Mouse (Mus musculus): ENCODE results near the gene Gm20835. TPM values are rescaled to one million over a fixed set of nuclear protein-coding genes. Genes with fewer than 3 reads are reported as not detected.
"Not testable (repeated sequence)": the region's sequence is repeated elsewhere in the genome, so short reads cannot be mapped to it uniquely, and the experiment has no call there.

Gm20835 gene
- polyA plus RNA-seq (2015; fragmentation: Nextera tagmentation; extraction: Ambion mirVana) = not detected in 2 replicates

- H3K9me3 ChIP-seq (ENCODE audit: control insufficient read depth, low read length); H3K4me3 ChIP-seq (ENCODE audit: low read length); ATAC-seq (ENCODE audit: low read depth); H3K4me2 ChIP-seq (ENCODE audit: low read depth, low read length); H3K27ac ChIP-seq (ENCODE audit: low read length); H3K36me3 ChIP-seq (ENCODE audit: control insufficient read depth, insufficient read depth, low read length); H3K4me1 ChIP-seq (replicated peaks; ENCODE audit: control insufficient read depth, insufficient read depth, low read length); H3K9ac ChIP-seq (ENCODE audit: low read length); H3K27me3 ChIP-seq (ENCODE audit: control insufficient read depth, insufficient read depth, low read depth, low read length): not testable (repeated sequence)
- WGBS = no CpG with 5 or more reads among the region's 6 CpGs
Measured at GRCm38 (mm10) chrY:36735190-36735589, at the start of gene Gm20835. Gene Gm20835, minus strand, starts transcription at chrY:36735290.
